Mouse (Mus musculus) liver, embryonic 18 days (tissue): ENCODE results near the gene Scgb1b27. TPM values are rescaled to one million over a fixed set of nuclear protein-coding genes. Genes with fewer than 3 reads are reported as not detected.

Experiments used
- polyA plus RNA-seq: library from polyadenylated mRNA; depleted of rRNA; stranded (reverse); fragments of >200 nt; gene quantifications from 2 replicates; pipeline ENCODE4 v1.2.3, GENCODE M21; 2012; rRNA removed

Scgb1b27 gene
- polyA plus RNA-seq: not detected in 2 replicates

GRCm38 (mm10) chr7:34021183-34021582 is at the start of gene Scgb1b27:
Scgb1b27 (plus strand) TSS chr7:34021483.

GRCm38 (mm10) chr7:34013842-34014241 is 7.4 kb upstream of the Scgb1b27 start, which contains the start of gene Scgb2b27:
Scgb2b27 (minus strand) TSS chr7:34013942.

Other genes starting within 250 kb of the Scgb1b27 start
- not detected in 2 replicates for gene Scgb2b26, start 76.4 kb upstream of the Scgb1b27 start, polyA plus RNA-seq
- gene Scgb2b27, start 7.5 kb upstream of the Scgb1b27 start, polyA plus RNA-seq: not detected in 2 replicates
- gene Scgb1b30, start 73.9 kb downstream of the Scgb1b27 start, polyA plus RNA-seq: not detected in 2 replicates
- gene Wtip, start 111.8 kb downstream of the Scgb1b27 start, polyA plus RNA-seq: 4.8 TPM in 2 replicates
- 36.5 and 38.4 TPM in 2 replicates for gene Uba2, start 148.1 kb downstream of the Scgb1b27 start, polyA plus RNA-seq
- 13.3 and 14.3 TPM in 2 replicates for gene Pdcd2l, start 175.2 kb downstream of the Scgb1b27 start, polyA plus RNA-seq
- 193 and 199 TPM in 2 replicates for gene Gpi1, start 208.9 kb downstream of the Scgb1b27 start, polyA plus RNA-seq
- not detected in 2 replicates for gene Gm6096, start 229.6 kb downstream of the Scgb1b27 start, polyA plus RNA-seq